Mouse (Mus musculus) c-Kit-positive CD71-positive TER-119-negative erythroid progenitor cells, embryonic 14.5 days (primary cell): ENCODE data around the gene Amn1.
"Not testable (repeated sequence)": the region's sequence is repeated elsewhere in the genome, so short reads cannot be mapped to it uniquely, and the experiment has no call there.

Source experiments
- DNase-seq: peaks from one replicate; pipeline ENCODE4 v3.0.0-alpha.2; 2013; ENCODE audit warnings: low read depth

The Amn1 gene

GRCm38 (mm10) chr6:149154116-149155030, 34.1 kb downstream of the Amn1 start:
- no peak for DNase-seq

DNA sequence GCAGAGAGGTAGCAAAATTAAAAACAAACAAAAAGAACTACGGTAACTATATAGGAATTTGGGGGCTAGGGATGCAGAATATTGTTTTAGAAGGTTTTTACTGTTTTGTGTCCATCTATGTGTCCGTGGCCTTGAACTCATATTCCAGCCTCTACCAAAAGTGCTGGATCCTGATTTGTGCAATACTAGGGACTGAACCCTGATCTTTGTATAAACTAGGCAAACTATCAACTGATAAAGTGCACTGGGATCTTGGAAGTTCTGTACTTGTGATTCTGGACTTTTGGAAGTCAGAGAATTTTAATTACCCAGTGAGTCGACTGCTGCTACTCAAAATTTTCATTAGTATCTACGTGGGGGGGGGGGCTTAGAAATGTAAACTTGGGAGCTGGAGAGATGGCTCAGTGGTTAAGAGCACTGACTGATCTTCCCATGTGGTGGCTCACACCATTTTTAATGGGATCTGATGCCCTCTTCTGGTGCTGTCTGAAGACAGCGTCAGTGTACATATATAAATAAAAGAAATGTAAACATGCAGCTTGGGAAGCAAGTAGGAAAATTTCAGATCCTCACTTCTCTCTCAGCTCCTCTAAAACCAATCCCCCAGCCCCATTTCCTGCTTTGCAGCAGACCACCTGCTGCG, 34.9 kb downstream of the Amn1 start:
- DNase-seq = no peak

GRCm38 (mm10) chr6:149152119-149152518, 36.4 kb downstream of the Amn1 start:
- DNase-seq = no peak

DNA sequence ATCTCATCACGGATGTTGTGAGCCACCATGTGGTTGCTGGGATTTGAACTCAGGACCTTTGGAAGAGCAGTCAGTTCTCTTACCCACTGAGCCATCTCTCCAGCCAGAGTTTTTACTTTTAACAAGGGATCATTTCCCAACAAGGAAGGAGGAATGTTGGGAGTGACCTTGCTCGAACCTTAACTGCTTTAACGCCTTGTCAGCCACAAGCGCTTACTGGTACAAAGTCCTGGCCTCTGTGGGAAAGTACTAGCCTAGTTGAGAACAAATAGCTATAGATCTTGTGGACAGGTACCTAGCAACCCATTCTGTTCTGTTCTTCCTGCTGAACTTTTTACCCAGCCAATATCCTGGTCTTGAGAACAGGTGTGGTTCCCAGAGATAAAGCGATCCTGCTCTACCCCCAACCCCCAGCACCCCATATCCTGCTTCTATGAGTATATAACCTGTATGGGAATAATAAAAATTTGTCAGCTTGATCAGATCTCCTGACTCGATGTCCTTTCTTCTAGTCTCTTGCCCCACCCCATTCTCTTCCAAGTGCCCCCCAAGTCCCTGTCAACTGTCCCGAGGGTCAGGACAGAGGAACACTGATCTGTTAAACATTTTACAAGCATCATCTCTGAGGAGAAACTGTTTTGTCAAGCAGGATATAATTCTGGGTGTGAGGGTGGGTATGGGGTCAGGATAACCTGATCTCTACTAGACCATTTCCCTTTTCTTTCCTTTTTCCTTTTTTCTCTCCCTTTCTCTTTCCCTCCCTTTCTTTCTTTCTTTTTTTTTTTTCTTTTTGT, 39.9 kb downstream of the Amn1 start:
- no peak for DNase-seq

- DNase-seq = no peak
Measured at GRCm38 (mm10) chr6:149145143-149145542, 43.4 kb downstream of the Amn1 start.

DNA sequence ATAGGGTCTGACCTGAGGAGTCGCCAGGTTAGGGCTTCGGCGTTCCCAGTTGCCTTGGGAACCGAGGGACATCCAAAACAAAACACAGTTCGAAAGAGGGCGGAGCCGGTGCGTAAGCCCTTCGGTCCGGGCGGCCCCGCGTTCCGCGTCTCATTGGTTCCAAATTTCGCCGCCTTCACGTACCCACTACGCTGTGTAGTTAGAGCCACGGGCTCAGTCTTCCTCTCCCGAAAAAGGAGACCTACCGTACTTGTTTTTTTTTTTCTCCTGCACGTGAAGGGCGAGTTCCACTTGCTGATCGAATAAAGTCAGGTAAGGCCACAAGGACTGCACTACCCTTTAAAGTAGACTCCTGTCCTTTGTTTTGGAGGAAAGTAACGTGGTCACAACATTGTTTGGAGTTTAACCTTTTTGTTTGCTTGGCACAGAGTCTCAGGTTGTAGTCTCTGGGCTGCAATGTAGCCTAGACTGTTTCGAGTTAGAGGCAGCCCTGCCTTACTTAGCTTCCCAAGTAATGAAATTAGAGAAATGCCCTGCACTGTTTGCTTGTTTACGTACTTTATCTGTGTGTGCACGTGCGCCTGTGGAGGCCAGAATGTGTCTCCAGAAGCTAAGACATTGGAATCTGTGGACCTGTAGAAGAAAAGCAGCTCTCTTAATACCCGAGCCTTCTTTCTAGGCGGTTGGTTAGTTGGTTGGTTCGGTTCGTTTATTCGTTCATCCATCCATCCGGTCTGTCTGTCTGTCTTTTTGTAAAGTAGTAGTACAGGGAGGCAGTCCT, 46.9 kb downstream of the Amn1 start:
- DNase-seq = peak; percentile 94

GRCm38 (mm10) chr6:149139471-149139870, 49.0 kb downstream of the Amn1 start, which contains the start of gene Etfbkmt:
Gene Etfbkmt (plus strand): TSS chr6:149139849.
- DNase-seq = no peak

DNA sequence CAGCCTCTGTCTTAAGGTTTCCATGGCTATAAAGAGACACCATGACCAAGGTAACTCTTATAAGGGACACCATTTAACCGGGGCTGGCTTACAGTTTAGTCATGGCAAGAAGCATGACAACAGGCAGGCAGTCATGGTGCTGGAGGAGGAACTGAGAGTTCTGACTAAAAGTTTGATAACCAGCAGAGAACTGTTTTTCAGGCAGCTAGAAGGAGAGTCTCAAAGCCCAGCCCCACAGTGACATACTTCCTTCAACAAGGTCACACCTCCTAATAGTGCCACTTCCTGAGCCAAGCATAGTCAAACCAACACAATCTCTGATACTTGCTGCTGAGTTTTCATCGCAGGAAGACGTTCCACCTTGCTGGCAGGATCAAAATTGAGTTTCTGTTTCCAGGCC, 49.5 kb downstream of the Amn1 start:
- DNase-seq = no peak

DNA sequence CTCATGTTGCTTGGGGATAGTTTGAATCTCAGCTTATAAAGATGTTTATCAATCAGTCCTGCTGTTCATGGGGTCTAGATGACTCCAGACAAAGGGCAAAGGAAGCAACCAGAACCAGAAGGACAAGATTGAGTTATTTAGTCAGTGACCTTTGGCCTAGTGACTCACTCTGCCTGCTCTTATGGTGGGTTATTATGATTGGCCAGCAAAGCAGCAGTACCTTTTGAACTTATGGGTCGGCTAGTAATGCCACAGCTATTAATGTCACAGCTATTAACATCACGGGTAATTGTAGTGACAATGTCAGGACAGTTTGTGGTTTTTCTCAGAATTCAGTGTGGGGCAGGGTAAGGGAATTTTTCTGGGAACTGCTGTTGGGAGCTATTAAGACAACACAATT, 50.6 kb downstream of the Amn1 start:
- no peak for DNase-seq

DNA sequence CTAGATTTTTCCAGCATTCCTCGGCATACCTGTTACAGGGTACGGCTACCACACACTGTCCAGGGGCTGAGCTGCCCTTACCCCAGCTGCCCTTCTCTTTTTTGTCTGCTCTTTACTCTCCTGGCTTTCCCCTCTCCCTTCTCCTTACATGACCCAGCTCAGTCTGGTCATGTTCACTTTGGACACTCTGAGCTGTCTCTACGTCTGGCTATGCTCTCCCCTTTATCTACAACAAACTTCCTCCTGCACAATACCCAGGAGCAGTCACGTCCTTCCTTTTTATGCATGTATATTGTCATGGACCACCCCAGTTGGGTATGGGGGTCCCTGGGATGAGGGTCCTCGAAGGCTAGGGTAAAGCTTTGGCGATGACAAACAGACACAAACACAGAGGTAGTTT, 52.9 kb downstream of the Amn1 start:
- no peak for DNase-seq

DNA sequence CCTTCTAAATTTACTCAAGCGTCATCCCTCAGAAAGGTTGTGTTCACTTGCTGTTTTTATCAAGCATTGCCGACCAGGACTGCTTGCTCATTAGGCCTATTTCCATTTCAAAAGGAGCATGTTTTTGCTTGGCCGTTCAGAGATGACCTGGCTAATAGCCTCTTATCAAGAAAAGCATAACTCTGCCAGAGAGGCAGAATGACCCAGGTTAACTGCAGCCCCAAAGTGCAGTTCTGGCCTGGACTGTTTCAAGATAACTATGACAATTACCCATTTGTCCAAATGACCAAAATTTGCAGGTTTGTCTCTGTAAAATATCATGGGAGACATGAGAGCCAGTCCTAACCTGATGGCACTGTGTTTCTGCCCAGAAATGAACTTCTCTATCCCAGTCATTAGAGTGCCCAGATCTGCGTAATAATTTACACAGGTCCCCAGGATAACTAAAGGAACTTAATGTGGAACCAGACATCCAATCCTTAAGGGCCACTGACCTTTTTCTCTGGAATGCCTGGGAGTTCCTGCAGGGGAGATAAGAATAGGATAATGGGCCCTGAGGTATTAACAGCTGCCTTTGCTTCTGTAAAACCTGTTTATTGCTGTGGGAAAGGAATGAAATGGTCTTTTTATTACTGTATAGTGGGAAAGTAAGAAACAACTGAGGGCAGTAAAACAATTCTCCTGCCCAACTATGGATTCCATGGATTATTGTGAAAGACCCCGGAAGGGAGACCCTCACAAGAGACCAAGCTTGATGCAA, 53.9 kb downstream of the Amn1 start:
- no peak for DNase-seq

GRCm38 (mm10) chr6:149132311-149133077, 56.0 kb downstream of the Amn1 start:
- DNase-seq = peak; percentile 67

- DNase-seq = no peak
Measured at GRCm38 (mm10) chr6:149131111-149131510, 57.4 kb downstream of the Amn1 start.

DNA sequence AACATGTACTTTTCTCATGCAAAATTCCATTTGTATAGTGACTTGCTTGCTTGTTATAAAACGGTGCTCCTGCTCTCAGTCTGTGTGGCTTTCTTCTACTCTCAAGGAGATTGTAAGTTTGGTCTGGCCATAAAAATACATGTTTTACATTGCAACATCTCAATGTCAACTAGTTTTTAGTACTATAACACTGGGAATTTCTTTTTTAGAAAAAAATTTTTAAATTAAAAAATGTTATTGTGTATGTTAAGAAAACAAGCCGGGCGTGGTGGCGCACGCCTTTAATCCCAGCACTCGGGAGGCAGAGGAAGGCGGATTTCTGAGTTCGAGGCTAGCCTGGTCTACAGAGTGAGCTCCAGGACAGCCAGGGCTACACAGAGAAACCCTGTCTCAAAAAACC, 58.6 kb downstream of the Amn1 start, which contains the start of gene Gm10203:
Gm10203 (plus strand) TSS at position 301 of the 400 bp plus-strand sequence.
- DNase-seq = not testable (repeated sequence)

- DNase-seq = no peak
Measured at GRCm38 (mm10) chr6:149126675-149127074, 61.8 kb downstream of the Amn1 start.

GRCm38 (mm10) chr6:149123042-149123441, 65.5 kb downstream of the Amn1 start:
- no peak for DNase-seq

DNA sequence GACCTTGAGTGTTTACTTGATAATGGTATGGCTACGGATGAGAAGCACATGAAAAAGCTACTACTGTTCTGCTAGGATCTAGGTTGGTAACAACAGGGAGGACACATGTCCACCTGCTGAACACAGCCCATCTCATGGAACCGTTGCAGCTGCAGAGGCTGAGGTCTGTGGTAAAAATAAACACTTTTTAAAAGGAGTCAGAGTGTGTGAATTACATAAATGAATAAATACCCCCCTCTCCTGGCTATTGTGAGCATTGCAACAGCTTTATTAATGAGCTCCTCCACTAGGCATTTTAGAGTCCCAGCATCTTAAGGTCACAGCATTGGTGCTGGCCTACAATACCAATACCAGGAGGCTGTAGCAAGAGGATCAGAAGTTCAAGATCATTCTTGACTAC, 68.7 kb downstream of the Amn1 start:
- DNase-seq = no peak

DNA sequence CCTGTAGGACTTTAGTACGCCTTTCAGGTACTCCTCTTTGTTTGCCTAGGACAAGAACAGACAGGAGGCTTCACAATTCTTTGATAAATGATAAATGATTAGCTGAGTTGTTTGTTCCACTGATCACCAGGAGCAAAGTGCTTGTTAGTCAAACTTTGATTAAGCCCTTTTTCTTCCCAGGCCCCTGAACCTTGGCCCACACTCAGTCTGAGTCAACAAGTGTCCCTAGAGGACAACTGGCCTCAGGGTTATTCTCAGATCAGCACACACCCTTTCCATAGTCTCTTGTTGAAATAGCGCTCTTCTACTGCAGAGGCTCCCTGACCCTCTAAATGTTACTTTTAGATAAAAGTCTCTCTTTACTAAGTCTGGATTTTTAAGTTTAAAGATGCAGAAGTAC, 69.6 kb downstream of the Amn1 start:
- no peak for DNase-seq

GRCm38 (mm10) chr6:149116992-149117391, 71.5 kb downstream of the Amn1 start:
- DNase-seq = no peak

- DNase-seq = no peak
Measured at GRCm38 (mm10) chr6:149108909-149109308, 79.6 kb downstream of the Amn1 start.
